Mouse (Mus musculus): ENCODE results near the gene Slc47a1. TPM values are rescaled to one million over a fixed set of nuclear protein-coding genes. Genes with fewer than 3 reads are reported as not detected.
A peak's percentile ranks its signal among the peaks of the same experiment; 100 is the strongest.
"Not testable (repeated sequence)": the region's sequence is repeated elsewhere in the genome, so short reads cannot be mapped to it uniquely, and the experiment has no call there.

The Slc47a1 gene
- 0.08 TPM in 1 of 2 replicates, not detected in the other for polyA plus RNA-seq (2016; fragmentation: Nextera tagmentation; extraction: Ambion mirVana)

GRCm38 (mm10) chr11:61377881-61378613, at the start of gene Slc47a1:
Slc47a1 (minus strand) TSS chr11:61378345.
- peak within 1 kb of the TSS; percentile 38 for H3K4me3 ChIP-seq (replicated peaks)
- peaks cover 15% of the 10 kb centered on the region for H3K4me1 ChIP-seq (replicated peaks)
- 14% methylated on average over 39 of the region's 39 CpGs for WGBS
- H3K9me3 ChIP-seq = no peaks in the 10 kb centered on the region
- H3K4me2 ChIP-seq = peak within 1 kb of the TSS; percentile 78
- H3K9ac ChIP-seq (replicated peaks) = peak within 1 kb of the TSS; percentile 53
- no peaks in the 10 kb centered on the region for H3K36me3 ChIP-seq
- H3K27ac ChIP-seq = no peak within 1 kb of the TSS
- ATAC-seq (ENCODE audit: insufficient number of reproducible peaks, insufficient read depth, low FRiP score, low TSS enrichment, low read depth) = no peak
- H3K27me3 ChIP-seq = peaks cover 66% of the 10 kb centered on the region

DNA sequence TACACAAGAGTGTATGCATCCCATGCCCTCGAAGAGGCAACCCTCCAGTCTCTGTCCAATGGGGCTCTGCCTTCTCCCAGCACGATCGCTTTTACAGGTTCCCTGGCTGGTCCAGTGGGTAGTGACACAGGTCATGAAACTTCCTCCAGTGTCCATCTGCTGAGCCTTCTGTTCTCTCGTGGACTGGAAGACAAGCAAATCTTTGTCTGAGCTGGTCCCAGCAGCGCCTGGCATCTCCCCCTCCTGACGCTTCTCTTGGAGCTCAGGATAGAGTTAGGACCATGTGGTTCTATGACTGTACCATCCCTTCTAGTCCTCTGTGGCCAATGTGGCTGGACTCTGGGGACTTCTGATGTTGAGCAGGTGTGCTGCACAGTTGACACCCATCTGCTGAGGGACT, 41.1 kb upstream of the Slc47a1 start:
- H3K27me3 ChIP-seq = no peaks in the 10 kb centered on the region
- no peak overlapping the region for H3K27ac ChIP-seq

GRCm38 (mm10) chr11:61417945-61418551, 39.9 kb upstream of the Slc47a1 start:
- no peaks in the 10 kb centered on the region for H3K9me3 ChIP-seq
- H3K4me1 ChIP-seq (replicated peaks) = no peaks in the 10 kb centered on the region
- no peaks in the 10 kb centered on the region for H3K36me3 ChIP-seq
- no peaks in the 10 kb centered on the region for H3K27me3 ChIP-seq
- H3K27ac ChIP-seq = no peak overlapping the region
- peak; percentile 71; the same call in 1 of the 2 replicates for ATAC-seq (ENCODE audit: insufficient number of reproducible peaks, insufficient read depth, low FRiP score, low TSS enrichment, low read depth)
- H3K9ac ChIP-seq (replicated peaks) = no peak overlapping the region
- WGBS = 27% methylated on average over 6 of the region's 6 CpGs
- H3K4me3 ChIP-seq (replicated peaks) = no peak overlapping the region
- no peak overlapping the region for H3K4me2 ChIP-seq

More for the DNA sequence above, 41.1 kb upstream of the Slc47a1 start:
- ATAC-seq (ENCODE audit: insufficient number of reproducible peaks, insufficient read depth, low FRiP score, low TSS enrichment, low read depth) = no peak
- Histone ChIP-seq H3K4me1 (replicated peaks) (no peaks in the 10 kb centered on the region), H3K36me3 (no peaks in the 10 kb centered on the region), H3K4me3 (replicated peaks) (no peak overlapping the region), H3K9ac (replicated peaks) (no peak overlapping the region), H3K9me3 (no peaks in the 10 kb centered on the region), H3K4me2 (no peak overlapping the region)
- 92% methylated on average over 6 of the region's 6 CpGs for WGBS

GRCm38 (mm10) chr11:61416540-61416939, 38.4 kb upstream of the Slc47a1 start:
- not testable (repeated sequence) for H3K4me1 ChIP-seq (replicated peaks); H3K36me3 ChIP-seq; H3K4me2 ChIP-seq; H3K27ac ChIP-seq; H3K27me3 ChIP-seq; H3K9ac ChIP-seq (replicated peaks); ATAC-seq (ENCODE audit: insufficient number of reproducible peaks, insufficient read depth, low FRiP score, low TSS enrichment, low read depth); H3K4me3 ChIP-seq (replicated peaks); H3K9me3 ChIP-seq
- WGBS = 84% methylated on average over 17 of the region's 17 CpGs

- 0 out of 2 replicates have a peak, but pooled peaks cover 3% of the 10 kb centered on the region for H3K4me1 ChIP-seq (replicated peaks)
- H3K9ac ChIP-seq (replicated peaks) = no peak overlapping the region
- WGBS = 89% methylated on average over 1 of the region's 1 CpGs
- no peaks in the 10 kb centered on the region for H3K9me3 ChIP-seq
- H3K36me3 ChIP-seq = no peaks in the 10 kb centered on the region
- no peak overlapping the region for H3K4me3 ChIP-seq (replicated peaks)
- H3K27me3 ChIP-seq = peaks cover 13% of the 10 kb centered on the region
- no peak overlapping the region for H3K27ac ChIP-seq
- ATAC-seq (ENCODE audit: insufficient number of reproducible peaks, insufficient read depth, low FRiP score, low TSS enrichment, low read depth) = no peak
- H3K4me2 ChIP-seq = no peak overlapping the region
Observed at GRCm38 (mm10) chr11:61415444-61415843, 37.3 kb upstream of the Slc47a1 start.

GRCm38 (mm10) chr11:61414560-61414959, 36.4 kb upstream of the Slc47a1 start:
- ATAC-seq (ENCODE audit: insufficient number of reproducible peaks, insufficient read depth, low FRiP score, low TSS enrichment, low read depth) = no peak

GRCm38 (mm10) chr11:61413411-61413810, 35.3 kb upstream of the Slc47a1 start:
- no peaks in the 10 kb centered on the region for H3K9me3 ChIP-seq
- 0 out of 2 replicates have a peak, but pooled peaks cover 3% of the 10 kb centered on the region for H3K4me1 ChIP-seq (replicated peaks)
- ATAC-seq (ENCODE audit: insufficient number of reproducible peaks, insufficient read depth, low FRiP score, low TSS enrichment, low read depth) = no peak
- 80% methylated on average over 5 of the region's 5 CpGs for WGBS
- no peak overlapping the region for H3K4me2 ChIP-seq
- H3K4me3 ChIP-seq (replicated peaks) = no peak overlapping the region
- no peaks in the 10 kb centered on the region for H3K36me3 ChIP-seq
- H3K27me3 ChIP-seq = peaks cover 13% of the 10 kb centered on the region
- no peak overlapping the region for H3K27ac ChIP-seq
- no peak overlapping the region for H3K9ac ChIP-seq (replicated peaks)

More at GRCm38 (mm10) chr11:61414560-61414959, 36.4 kb upstream of the Slc47a1 start:
- H3K4me1 ChIP-seq (replicated peaks) = 0 out of 2 replicates have a peak, but pooled peaks cover 3% of the 10 kb centered on the region
- H3K4me2 ChIP-seq = no peak overlapping the region
- H3K36me3 ChIP-seq = no peaks in the 10 kb centered on the region
- H3K4me3 ChIP-seq (replicated peaks) = no peak overlapping the region
- peaks cover 13% of the 10 kb centered on the region for H3K27me3 ChIP-seq
- H3K27ac ChIP-seq = no peak overlapping the region
- no peaks in the 10 kb centered on the region for H3K9me3 ChIP-seq
- no peak overlapping the region for H3K9ac ChIP-seq (replicated peaks)
- 74% methylated on average over 3 of the region's 3 CpGs for whole genome bisulfite sequencing

GRCm38 (mm10) chr11:61411809-61412208, 33.7 kb upstream of the Slc47a1 start:
- no peak for ATAC-seq (ENCODE audit: insufficient number of reproducible peaks, insufficient read depth, low FRiP score, low TSS enrichment, low read depth)
- H3K4me3 ChIP-seq (replicated peaks) = no peak overlapping the region
- no peaks in the 10 kb centered on the region for H3K36me3 ChIP-seq

GRCm38 (mm10) chr11:61411221-61411620, 33.1 kb upstream of the Slc47a1 start:
- no peak for ATAC-seq (ENCODE audit: insufficient number of reproducible peaks, insufficient read depth, low FRiP score, low TSS enrichment, low read depth)
- Histone ChIP-seq H3K27ac (no peak overlapping the region), H3K4me3 (replicated peaks) (no peak overlapping the region), H3K4me2 (no peak overlapping the region), H3K9me3 (no peaks in the 10 kb centered on the region), H3K9ac (replicated peaks) (no peak overlapping the region), H3K4me1 (replicated peaks) (0 out of 2 replicates have a peak, but pooled peaks cover 3% of the 10 kb centered on the region), H3K36me3 (no peaks in the 10 kb centered on the region), H3K27me3 (peaks cover 13% of the 10 kb centered on the region)
- WGBS = 75% methylated on average over 11 of the region's 11 CpGs

More at GRCm38 (mm10) chr11:61411809-61412208, 33.7 kb upstream of the Slc47a1 start:
- 51% methylated on average over 7 of the region's 7 CpGs for WGBS
- 0 out of 2 replicates have a peak, but pooled peaks cover 3% of the 10 kb centered on the region for H3K4me1 ChIP-seq (replicated peaks)
- H3K9me3 ChIP-seq = no peaks in the 10 kb centered on the region
- H3K27me3 ChIP-seq = peaks cover 13% of the 10 kb centered on the region
- no peak overlapping the region for H3K4me2 ChIP-seq
- H3K27ac ChIP-seq = no peak overlapping the region
- no peak overlapping the region for H3K9ac ChIP-seq (replicated peaks)

DNA sequence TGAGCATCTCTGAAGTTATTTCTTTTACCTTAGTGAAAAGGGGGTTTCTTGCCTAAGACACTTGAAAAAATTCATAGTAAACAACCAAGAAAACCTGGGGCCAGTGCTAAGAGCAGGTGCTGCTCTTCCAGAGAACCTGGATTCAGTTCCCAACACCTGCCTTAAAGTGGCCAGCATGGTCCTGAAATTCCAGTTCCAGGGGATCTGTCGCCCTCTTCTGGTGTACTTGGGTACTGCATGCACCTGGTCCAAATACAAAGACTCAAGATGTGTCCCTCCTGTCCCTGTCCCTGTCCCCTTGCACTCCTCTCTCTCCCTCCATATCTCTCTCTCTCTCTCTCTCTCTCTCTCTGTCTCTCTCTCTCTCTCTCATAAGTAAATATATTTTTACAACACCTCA, 32.0 kb upstream of the Slc47a1 start:
- Histone ChIP-seq H3K27ac (no peak overlapping the region), H3K9me3 (no peaks in the 10 kb centered on the region), H3K36me3 (no peaks in the 10 kb centered on the region), H3K4me3 (replicated peaks) (no peak overlapping the region), H3K27me3 (peaks cover 13% of the 10 kb centered on the region), H3K9ac (replicated peaks) (no peak overlapping the region), H3K4me1 (replicated peaks) (0 out of 2 replicates have a peak, but pooled peaks cover 3% of the 10 kb centered on the region), H3K4me2 (no peak overlapping the region)
- ATAC-seq (ENCODE audit: insufficient number of reproducible peaks, insufficient read depth, low FRiP score, low TSS enrichment, low read depth) = no peak
- 0% methylated on average over 1 of the region's 1 CpGs for WGBS

DNA sequence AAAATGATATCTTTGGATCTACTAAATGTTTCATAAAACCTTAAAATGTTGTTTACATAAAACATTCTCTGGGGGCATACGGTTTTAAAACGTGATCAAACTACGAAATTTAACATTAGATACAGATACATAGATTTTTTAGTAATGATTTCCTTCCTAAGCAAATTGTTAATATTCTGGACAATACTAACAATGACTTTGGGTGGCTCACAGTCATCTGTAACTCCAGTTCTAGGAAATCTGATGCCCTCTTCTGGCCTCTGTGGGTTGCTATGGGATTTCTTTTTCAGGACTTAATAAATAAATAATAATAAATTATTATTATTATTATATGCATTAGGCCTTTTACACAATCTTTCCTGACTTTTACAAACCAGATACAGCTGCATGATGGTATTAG, 30.9 kb upstream of the Slc47a1 start:
- peaks cover 13% of the 10 kb centered on the region for H3K27me3 ChIP-seq
- H3K4me3 ChIP-seq (replicated peaks) = peak overlapping the region; percentile 67
- H3K9ac ChIP-seq (replicated peaks) = no peak overlapping the region
- 23% methylated on average over 3 of the region's 3 CpGs for WGBS
- no peaks in the 10 kb centered on the region for H3K36me3 ChIP-seq
- no peak overlapping the region for H3K27ac ChIP-seq
- ATAC-seq (ENCODE audit: insufficient number of reproducible peaks, insufficient read depth, low FRiP score, low TSS enrichment, low read depth) = no peak
- no peaks in the 10 kb centered on the region for H3K9me3 ChIP-seq
- peak overlapping the region; percentile 55 for H3K4me2 ChIP-seq
- 0 out of 2 replicates have a peak, but pooled peaks cover 3% of the 10 kb centered on the region for H3K4me1 ChIP-seq (replicated peaks)

Data from limb, embryonic 12.5 days (tissue).